Mouse (Mus musculus): ENCODE data around the gene Gm10518. TPM values are rescaled to one million over a fixed set of nuclear protein-coding genes. Genes with fewer than 3 reads are reported as not detected.

The Gm10518 gene
- polyA plus RNA-seq (2016; fragmentation: Nextera tagmentation; extraction: Ambion mirVana): 0.17 and 0.23 TPM in 2 replicates

DNA sequence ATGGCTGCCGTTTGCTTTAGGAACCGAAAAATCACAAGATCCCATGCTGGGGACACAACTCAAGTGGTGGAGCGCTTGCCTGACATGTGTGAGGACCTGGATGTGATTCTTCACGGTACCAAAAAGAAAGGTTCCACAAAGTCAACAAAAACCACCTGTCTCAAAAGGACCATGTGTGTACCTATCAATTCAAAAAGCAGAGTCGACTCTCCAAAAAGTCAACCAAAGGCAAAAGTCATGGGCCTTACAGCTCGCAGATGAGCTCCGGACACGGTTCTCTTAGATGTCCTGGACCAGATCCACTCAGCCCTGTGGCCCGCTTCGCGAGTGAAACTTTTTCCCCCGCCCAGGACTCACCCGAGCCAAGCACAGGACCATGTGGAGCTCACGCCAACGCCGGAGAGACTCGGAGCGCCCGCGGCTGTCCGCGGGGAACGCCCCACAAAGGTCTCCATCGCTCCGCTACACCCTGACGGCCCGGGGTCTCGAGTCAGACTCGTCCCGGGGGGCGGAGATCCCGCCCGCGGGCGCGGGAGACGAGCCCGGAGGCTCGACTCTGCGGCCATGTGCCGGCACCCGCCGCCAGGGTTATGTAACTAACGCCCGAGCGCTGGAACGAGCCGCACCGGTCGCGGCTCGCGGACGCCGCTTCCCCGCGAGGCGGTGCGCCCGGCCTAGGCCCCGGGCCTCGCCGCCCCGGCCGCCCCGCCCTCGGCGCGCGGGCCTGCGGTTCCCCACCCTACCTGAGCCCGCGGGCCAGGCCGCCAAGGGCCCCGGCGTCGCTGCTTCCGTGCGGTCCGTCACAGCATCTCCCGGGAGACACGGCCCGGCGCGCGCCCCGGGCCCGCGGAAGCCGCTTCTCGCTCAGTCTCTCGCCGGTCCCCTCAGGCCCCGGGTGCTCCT, at the start of gene Gm10518:
Gene Gm10518, plus strand, starts transcription at position 767 of the 903 bp plus-strand sequence.
- H3K27me3 ChIP-seq (ENCODE audit: poor library complexity, severe bottlenecking): no peaks in the 10 kb centered on the region
- WGBS: under 1% methylated on average over 94 of the region's 94 CpGs
- H3K4me1 ChIP-seq: peaks cover 22% of the 10 kb centered on the region
- peaks cover 22% of the 10 kb centered on the region for H3K36me3 ChIP-seq (replicated peaks)
- H3K4me3 ChIP-seq: peak within 1 kb of the TSS; percentile 95
- DNase-seq (ENCODE audit: extremely low spot score, low spot score): peak; percentile 63
- H3K9me3 ChIP-seq: no peaks in the 10 kb centered on the region
- peak within 1 kb of the TSS; percentile 95 for H3K27ac ChIP-seq

DNA sequence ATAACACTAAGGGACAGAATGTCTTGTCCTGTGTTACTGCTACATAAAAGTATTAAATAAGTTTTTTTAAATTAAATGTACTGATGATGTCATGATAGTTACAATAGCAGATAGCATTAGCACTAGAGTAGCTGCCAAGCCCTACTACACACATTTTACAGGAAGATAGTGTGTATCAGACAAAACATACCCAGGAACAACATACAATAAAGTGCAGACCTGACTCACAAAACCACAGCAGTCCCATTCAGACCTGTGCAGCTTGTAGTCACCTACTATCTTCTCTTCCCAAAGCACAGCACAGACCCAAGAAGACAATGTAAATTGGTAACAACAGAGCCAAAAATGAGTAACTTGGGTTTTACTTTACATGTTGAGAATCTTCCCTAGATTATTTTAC, 46.7 kb upstream of the Gm10518 start:
- no peaks in the 10 kb centered on the region for H3K9me3 ChIP-seq
- no peaks in the 10 kb centered on the region for H3K27me3 ChIP-seq (ENCODE audit: poor library complexity, severe bottlenecking)
- DNase-seq (ENCODE audit: extremely low spot score, low spot score): no peak
- no peak overlapping the region for H3K4me3 ChIP-seq
- no peak overlapping the region for H3K27ac ChIP-seq
- no peaks in the 10 kb centered on the region for H3K4me1 ChIP-seq
- peaks cover 99% of the 10 kb centered on the region for H3K36me3 ChIP-seq (replicated peaks)

DNA sequence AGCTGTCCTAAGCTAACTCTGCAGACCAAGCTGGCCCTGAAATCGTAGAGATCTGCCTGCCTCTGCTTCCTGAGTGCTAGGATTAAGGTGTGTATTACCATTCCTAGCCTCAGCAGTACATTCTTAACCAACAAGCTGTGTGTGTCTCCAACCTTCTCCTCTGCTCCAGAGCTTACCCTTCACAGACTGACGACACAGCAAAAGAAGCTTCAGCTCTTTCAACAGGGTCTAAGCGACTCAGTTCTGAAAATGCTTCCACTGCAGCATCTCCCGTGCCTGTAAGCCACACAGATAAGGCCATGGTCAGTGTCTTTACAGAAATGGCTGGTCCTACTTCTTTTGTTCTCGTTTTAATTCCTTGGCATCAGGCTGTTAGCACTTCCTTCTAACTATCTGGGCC, 43.1 kb upstream of the Gm10518 start:
- no peak overlapping the region for H3K4me3 ChIP-seq
- no peaks in the 10 kb centered on the region for H3K9me3 ChIP-seq
- H3K27ac ChIP-seq: no peak overlapping the region
- DNase-seq (ENCODE audit: extremely low spot score, low spot score): no peak
- 96% methylated on average over 5 of the region's 5 CpGs for WGBS
- H3K4me1 ChIP-seq: no peaks in the 10 kb centered on the region
- H3K27me3 ChIP-seq (ENCODE audit: poor library complexity, severe bottlenecking): no peaks in the 10 kb centered on the region
- peaks cover 99% of the 10 kb centered on the region for H3K36me3 ChIP-seq (replicated peaks)

DNA sequence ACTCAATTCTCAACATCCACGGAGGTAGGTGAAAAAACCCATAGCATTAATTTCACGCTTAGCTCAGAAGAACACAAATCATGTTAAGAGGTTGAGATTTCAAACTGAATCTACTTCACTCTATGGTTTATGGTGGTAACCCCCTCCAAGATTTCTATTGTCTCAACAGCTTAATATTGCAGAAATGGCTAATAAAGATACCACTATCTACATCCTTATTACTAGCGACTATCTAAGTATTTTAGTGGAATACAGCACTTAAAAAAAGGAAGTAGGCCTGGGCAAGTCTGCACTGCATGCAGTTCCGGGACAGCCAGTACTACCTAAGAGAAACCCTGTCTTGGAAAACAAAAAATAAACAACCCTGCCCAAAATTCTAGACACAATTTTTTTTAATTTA, 42.6 kb upstream of the Gm10518 start:
- DNase-seq (ENCODE audit: extremely low spot score, low spot score): no peak
- no peak overlapping the region for H3K4me3 ChIP-seq
- H3K27ac ChIP-seq: no peak overlapping the region
- H3K9me3 ChIP-seq: no peaks in the 10 kb centered on the region
- no peaks in the 10 kb centered on the region for H3K4me1 ChIP-seq
- H3K27me3 ChIP-seq (ENCODE audit: poor library complexity, severe bottlenecking): no peaks in the 10 kb centered on the region
- WGBS: 95% methylated on average over 4 of the region's 4 CpGs
- H3K36me3 ChIP-seq (replicated peaks): peaks cover 100% of the 10 kb centered on the region

DNA sequence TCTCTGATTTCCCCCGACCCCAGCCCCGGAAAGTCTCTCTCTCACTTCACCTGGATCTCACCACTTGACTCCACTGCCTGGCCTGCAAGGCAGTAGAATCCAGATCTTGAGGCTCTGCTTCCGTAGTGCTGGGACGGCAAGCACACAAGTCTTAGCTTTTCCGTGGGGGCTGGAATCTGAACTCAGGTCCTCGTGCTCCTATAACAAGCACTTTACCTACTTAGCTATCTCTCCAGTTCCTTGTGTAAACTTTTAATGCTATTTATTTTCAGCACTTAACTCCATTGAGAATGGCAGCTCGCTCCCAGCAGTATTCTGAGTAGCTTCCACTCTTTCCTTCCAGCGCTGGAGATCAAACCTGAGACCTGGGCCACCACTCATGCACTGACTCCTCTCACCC, 26.3 kb upstream of the Gm10518 start:
- Histone ChIP-seq H3K4me1 (no peaks in the 10 kb centered on the region), H3K27me3 (ENCODE audit: poor library complexity, severe bottlenecking) (no peaks in the 10 kb centered on the region), H3K9me3 (no peaks in the 10 kb centered on the region), H3K27ac (no peak overlapping the region), H3K4me3 (no peak overlapping the region), H3K36me3 (replicated peaks) (peaks cover 100% of the 10 kb centered on the region)
- no peak for DNase-seq (ENCODE audit: extremely low spot score, low spot score)
- 92% methylated on average over 8 of the region's 8 CpGs for WGBS

DNA sequence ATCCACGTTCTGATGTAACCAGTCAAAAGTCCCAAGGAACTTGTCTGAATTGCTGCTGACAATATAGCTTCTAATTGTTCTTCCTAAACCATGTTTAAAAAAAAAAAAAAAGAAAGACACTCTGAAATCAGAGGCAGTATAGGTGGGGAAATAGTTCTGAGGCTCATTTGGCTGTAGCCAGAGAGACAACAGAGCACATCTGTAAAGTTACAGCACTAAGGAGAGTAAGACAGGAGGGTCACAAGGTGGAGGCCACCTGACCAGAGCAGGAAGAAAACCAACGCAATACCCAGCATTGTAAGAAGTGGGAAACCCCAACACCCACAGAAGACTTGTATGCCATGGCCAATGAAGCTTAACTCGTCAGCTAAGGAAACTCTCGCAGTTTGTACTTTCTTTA, 19.1 kb upstream of the Gm10518 start:
- 93% methylated on average over 4 of the region's 4 CpGs for WGBS

DNA sequence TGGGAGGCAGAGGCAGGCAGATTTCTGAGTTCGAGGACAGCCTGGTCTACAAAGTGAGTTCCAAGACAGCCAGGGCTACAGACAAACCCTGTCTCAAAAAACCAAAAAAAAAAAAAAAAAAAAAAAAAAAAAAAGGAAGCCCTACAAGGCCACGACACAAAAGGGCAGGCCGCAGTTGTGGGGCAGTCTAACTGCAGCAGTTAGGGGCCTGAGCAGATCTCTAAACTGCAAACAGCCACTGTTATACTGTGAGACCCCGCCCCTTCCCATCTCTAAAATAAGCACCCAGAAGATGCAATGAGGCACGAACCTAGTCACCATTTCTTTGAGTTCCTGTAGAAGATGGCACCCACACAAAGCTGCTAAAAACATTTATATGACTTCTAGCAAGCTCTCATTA, 17.7 kb upstream of the Gm10518 start:
- WGBS: 96% methylated on average over 5 of the region's 5 CpGs
- H3K9me3 ChIP-seq: no peaks in the 10 kb centered on the region

More for the DNA sequence above, 19.1 kb upstream of the Gm10518 start:
- no peak for DNase-seq (ENCODE audit: extremely low spot score, low spot score)
- Histone ChIP-seq H3K4me1 (no peaks in the 10 kb centered on the region), H3K9me3 (no peaks in the 10 kb centered on the region), H3K27me3 (ENCODE audit: poor library complexity, severe bottlenecking) (no peaks in the 10 kb centered on the region), H3K27ac (no peak overlapping the region), H3K36me3 (replicated peaks) (peaks cover 99% of the 10 kb centered on the region), H3K4me3 (no peak overlapping the region)

DNA sequence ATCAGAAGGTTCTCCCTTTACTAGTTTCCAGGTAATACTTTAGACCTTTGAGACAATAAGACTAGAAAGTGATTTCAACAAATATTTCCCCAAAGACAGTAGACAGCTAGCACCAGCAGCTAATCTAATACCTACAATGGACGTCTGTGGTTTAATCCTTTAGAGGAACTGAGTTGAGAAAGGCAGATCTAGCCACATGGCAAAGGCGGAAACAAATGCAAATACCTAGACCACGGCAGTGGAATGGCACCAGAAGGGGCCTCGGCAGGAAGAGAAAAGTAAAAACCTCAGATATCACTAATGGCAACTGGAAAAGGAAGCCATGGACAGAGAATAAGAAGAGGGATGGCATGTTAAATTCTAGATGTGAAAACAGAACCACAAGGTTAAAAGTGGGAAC, 15.9 kb upstream of the Gm10518 start:
- H3K36me3 ChIP-seq (replicated peaks): peaks cover 99% of the 10 kb centered on the region
- WGBS: 92% methylated on average over 4 of the region's 4 CpGs
- DNase-seq (ENCODE audit: extremely low spot score, low spot score): no peak
- no peak overlapping the region for H3K4me3 ChIP-seq
- H3K9me3 ChIP-seq: no peaks in the 10 kb centered on the region
- H3K27me3 ChIP-seq (ENCODE audit: poor library complexity, severe bottlenecking): no peaks in the 10 kb centered on the region
- no peaks in the 10 kb centered on the region for H3K4me1 ChIP-seq
- no peak overlapping the region for H3K27ac ChIP-seq

More for the DNA sequence above, 17.7 kb upstream of the Gm10518 start:
- no peak overlapping the region for H3K4me3 ChIP-seq
- H3K27ac ChIP-seq: no peak overlapping the region
- H3K4me1 ChIP-seq: no peaks in the 10 kb centered on the region
- H3K27me3 ChIP-seq (ENCODE audit: poor library complexity, severe bottlenecking): no peaks in the 10 kb centered on the region
- H3K36me3 ChIP-seq (replicated peaks): peaks cover 99% of the 10 kb centered on the region
- DNase-seq (ENCODE audit: extremely low spot score, low spot score): no peak

DNA sequence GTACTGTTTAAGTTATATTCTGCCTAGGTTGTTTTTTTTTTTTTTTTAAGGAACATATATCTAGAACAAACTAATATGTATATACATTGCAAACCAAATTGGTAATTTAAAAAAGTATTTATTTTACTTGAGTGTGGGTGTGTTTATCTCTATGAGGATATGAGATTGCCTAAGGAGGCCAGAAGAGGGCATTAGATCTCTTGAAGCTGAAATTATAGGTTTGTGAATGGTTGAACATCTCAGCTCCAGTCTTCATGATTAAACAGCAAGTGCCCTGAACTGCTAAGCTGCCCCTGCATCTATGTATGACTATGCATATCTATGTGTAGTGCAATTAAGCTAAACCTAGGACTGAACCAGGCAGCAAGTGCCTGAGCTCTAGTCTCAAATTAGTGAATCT, 4.4 kb upstream of the Gm10518 start:
- Histone ChIP-seq H3K4me3 (no peak overlapping the region), H3K36me3 (replicated peaks) (peaks cover 61% of the 10 kb centered on the region)
- no peak for DNase-seq (ENCODE audit: extremely low spot score, low spot score)

DNA sequence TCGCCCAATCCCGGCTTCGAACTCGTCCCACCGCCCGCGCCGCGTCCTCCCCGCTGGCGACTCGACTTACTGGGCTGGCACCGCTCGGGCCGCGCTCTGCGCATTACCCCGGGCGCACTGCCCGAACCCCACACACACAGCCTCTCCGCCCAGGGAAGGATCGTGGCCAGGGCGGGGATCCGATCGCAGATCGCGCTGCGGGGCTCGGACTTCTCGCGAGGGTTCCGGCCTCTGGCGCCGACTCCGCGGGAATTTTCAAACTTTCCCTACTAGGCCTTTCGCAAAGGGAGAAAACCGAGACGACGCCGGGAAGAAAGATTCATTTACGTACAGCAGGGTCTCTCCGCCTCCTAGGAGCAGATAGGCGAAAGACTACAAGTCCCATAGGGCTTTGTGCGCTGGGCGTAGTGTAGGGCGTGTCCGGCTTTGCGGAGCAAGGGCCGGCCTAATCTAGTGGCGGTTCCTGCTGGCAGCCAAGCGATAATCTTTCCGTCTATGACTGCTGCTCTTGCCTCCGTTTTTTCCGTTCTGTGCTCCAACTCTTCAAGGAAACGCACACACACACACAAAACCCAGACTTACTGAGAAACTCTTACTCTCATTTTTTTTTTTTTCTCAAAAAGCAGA, 450 bp downstream of the Gm10518 start, which contains the start of gene Ahctf1:
Gene Ahctf1, minus strand, starts transcription at position 168 of the 627 bp plus-strand sequence.
- DNase-seq (ENCODE audit: extremely low spot score, low spot score): peak; percentile 96
- H3K36me3 ChIP-seq (replicated peaks): peaks cover 14% of the 10 kb centered on the region
- H3K4me3 ChIP-seq: peak within 1 kb of the TSS; percentile 95
- under 1% methylated on average over 56 of the region's 56 CpGs for WGBS
- H3K27ac ChIP-seq: peak within 1 kb of the TSS; percentile 95
- no peaks in the 10 kb centered on the region for H3K27me3 ChIP-seq (ENCODE audit: poor library complexity, severe bottlenecking)
- H3K4me1 ChIP-seq: peaks cover 22% of the 10 kb centered on the region
- no peaks in the 10 kb centered on the region for H3K9me3 ChIP-seq

More for the DNA sequence above, 4.4 kb upstream of the Gm10518 start:
- peaks cover 16% of the 10 kb centered on the region for H3K4me1 ChIP-seq
- no peak overlapping the region for H3K27ac ChIP-seq
- no peaks in the 10 kb centered on the region for H3K27me3 ChIP-seq (ENCODE audit: poor library complexity, severe bottlenecking)
- H3K9me3 ChIP-seq: no peaks in the 10 kb centered on the region

DNA sequence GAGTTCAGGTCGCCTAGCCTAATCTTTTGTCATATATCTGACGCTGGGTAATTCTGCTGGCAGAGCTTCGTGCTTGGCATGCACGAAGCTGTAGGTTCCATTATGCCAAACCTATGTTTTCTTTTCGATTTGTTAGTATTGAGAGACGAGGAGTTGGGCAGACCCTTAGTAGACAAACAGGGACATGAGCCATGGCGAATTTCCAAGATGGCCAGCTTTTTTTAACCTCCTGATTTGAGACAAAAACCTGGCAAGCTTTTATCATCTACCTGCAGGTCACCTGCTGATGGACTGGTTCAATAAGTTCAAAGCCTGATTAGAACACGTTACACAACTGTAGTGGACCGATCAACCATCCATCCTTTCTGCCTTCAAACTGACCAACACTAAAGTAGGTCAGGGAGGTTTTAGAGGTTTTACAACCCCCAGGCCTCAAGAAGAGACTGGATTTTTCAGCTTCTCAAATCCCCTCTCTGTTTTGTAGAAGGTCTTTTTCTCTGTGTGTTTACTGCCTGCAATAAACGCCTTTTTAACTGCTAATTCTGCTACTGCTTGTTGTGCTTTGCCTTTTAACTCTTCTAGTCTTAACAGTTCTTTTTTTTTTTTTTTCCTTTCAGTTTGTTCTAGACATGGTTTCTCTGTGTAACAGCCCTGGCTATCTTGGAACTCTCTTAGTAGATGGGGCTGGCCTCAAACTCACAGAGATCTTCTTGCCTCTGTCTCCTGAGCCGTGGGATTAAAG, 1.1 kb downstream of the Gm10518 start:
- 39% methylated on average over 11 of the region's 11 CpGs for WGBS
- H3K4me1 ChIP-seq: peaks cover 22% of the 10 kb centered on the region
- H3K27me3 ChIP-seq (ENCODE audit: poor library complexity, severe bottlenecking): no peaks in the 10 kb centered on the region
- DNase-seq (ENCODE audit: extremely low spot score, low spot score): no peak
- peak overlapping the region; percentile 95 for H3K27ac ChIP-seq
- peaks cover 8% of the 10 kb centered on the region for H3K36me3 ChIP-seq (replicated peaks)
- no peaks in the 10 kb centered on the region for H3K9me3 ChIP-seq
- H3K4me3 ChIP-seq: peak overlapping the region; percentile 95

DNA sequence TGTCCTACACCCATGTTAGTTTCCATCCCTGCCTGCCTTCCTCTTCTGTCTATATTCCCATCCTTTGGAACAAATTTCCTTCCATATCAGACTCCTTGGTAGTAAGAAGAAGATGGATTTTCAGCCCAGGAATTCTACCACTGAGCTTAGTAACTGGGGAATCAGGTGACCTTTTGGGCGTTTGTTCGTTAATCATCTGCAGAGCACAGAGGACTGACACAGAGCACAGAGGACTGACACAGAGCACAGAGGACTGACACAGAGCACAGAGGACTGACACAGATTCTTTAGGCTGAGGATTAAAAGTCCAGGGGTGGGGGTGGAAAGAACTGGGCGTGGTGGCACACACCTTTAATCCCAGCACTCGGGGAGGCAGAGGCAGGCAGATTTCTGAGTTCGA, 2.6 kb downstream of the Gm10518 start:
- H3K36me3 ChIP-seq (replicated peaks): no peaks in the 10 kb centered on the region
- 85% methylated on average over 5 of the region's 5 CpGs for WGBS
- no peaks in the 10 kb centered on the region for H3K9me3 ChIP-seq
- peaks cover 22% of the 10 kb centered on the region for H3K4me1 ChIP-seq
- no peaks in the 10 kb centered on the region for H3K27me3 ChIP-seq (ENCODE audit: poor library complexity, severe bottlenecking)
- DNase-seq (ENCODE audit: extremely low spot score, low spot score): no peak
- H3K27ac ChIP-seq: no peak overlapping the region
- no peak overlapping the region for H3K4me3 ChIP-seq
